ENCODE assay signal across 12 mouse cellular contexts in the genomic region with DNA sequence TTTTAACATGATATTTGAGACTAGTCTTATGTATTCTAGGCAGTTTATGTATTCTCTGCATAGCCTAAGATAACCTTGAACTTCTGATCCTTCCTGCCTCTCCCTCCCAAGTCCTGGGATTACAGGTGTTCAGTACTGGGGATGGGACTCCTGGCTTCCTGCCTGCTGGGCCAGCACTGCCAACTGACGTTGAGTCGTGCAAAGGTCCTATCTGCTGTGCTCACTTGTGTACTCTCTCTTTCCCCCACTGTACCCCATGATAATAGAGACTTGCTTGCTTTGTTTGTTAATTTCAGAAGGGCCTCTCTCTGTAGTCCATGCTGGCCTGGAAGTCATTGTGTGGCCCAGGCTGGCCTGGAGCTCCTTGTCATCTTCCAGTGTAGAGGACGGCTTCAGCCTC.
"Had no signal": no experiment of that assay in that cellular context is flagged by ENCODE, and none has a peak within 500 bp of the region (broad histone marks: within the 10 kb centered on the region; RNA-seq: fewer than 3 reads in every experiment).

No protein-coding gene starts in this region.

- H3K4me1 ChIP-seq: limb, embryonic 15.5 days; lung, embryonic 15.5 days; midbrain, embryonic 13.5 days; neural tube, embryonic 15.5 days had no signal

- DNase-seq: kidney, adult 2 months; kidney, postnatal 25 days; lung, postnatal 14 days; thymus, postnatal 36 days had no signal

- ATAC-seq: intestine, embryonic 16.5 days; midbrain, embryonic 13.5 days had no signal

- H3K4me3 ChIP-seq: left cerebral cortex, adult 2 months; limb, embryonic 15.5 days; lung, embryonic 15.5 days; midbrain, embryonic 13.5 days; myocyte; neural tube, embryonic 15.5 days had no signal

- H3K27ac ChIP-seq: left cerebral cortex, adult 2 months; limb, embryonic 15.5 days; lung, embryonic 15.5 days; macrophage; midbrain, embryonic 13.5 days; neural tube, embryonic 15.5 days had no signal

- H3K27me3 ChIP-seq: limb, embryonic 15.5 days; lung, embryonic 15.5 days; midbrain, embryonic 13.5 days; neural tube, embryonic 15.5 days had no signal

- H3K9ac ChIP-seq: limb, embryonic 15.5 days; lung, embryonic 15.5 days; midbrain, embryonic 13.5 days; neural tube, embryonic 15.5 days had no signal

- H3K36me3 ChIP-seq: limb, embryonic 15.5 days; lung, embryonic 15.5 days; midbrain, embryonic 13.5 days; neural tube, embryonic 15.5 days had no signal

- H3K9me3 ChIP-seq: limb, embryonic 15.5 days; lung, embryonic 15.5 days; midbrain, embryonic 13.5 days; neural tube, embryonic 15.5 days had no signal

- H3K4me2 ChIP-seq: limb, embryonic 15.5 days; lung, embryonic 15.5 days; midbrain, embryonic 13.5 days; neural tube, embryonic 15.5 days had no signal
